Mouse (Mus musculus): ENCODE measurements at regions not wholly inside any gene's neighbourhood (a gene's known extent, or its start where the extent isn't known, plus 50 kb on each side); places are given as distances from the start of the nearest gene placed in this dataset.

GRCm38 (mm10) chr3:141014262-141014547 lies 197.9 kb downstream of the Pdha2 start:
- TF ChIP-seq CTCF (IDR thresholded peaks at IDR 0.05; ENCODE audit: low read depth) (no peak), EP300 (optimal IDR thresholded peaks at IDR 0.05) (no peak)

Data from stomach, postnatal 0 days (tissue).